Mouse (Mus musculus) MEL (cell line): ENCODE results near the gene Tmeff2. TPM values are rescaled to one million over a fixed set of nuclear protein-coding genes. Genes with fewer than 3 reads are reported as not detected.

Experiments
- DNase-seq: peaks from one replicate; pipeline ENCODE4 v3.0.0; 2011; ENCODE audit warnings: low read depth, low spot score
- H3K27ac ChIP-seq: 2 replicates; pipeline ENCODE4 v1.5.1; 2012; ENCODE audit warnings: low read depth, mild to moderate bottlenecking, control low read depth, low read length, moderate library complexity; ENCODE audit not compliant: control insufficient read depth
- H3K27me3 ChIP-seq, 2 experiments: fragments of 150-350 bp in 1 of 2; sonication (generic) in 1 of 2; 2 replicates each; pipeline ENCODE4 v1.6.1; 2012; ENCODE audit warnings: low read length in 2 of 2, mild to moderate bottlenecking in 2 of 2, improper control_type of control experiment in 1 of 2, moderate library complexity in 1 of 2; ENCODE audit not compliant: insufficient read depth in 2 of 2, control insufficient read depth in 1 of 2
- H3K36me3 ChIP-seq, 2 experiments: 2 replicates each; pipeline ENCODE4 v1.6.1; 2012 to 2014; ENCODE audit warnings: low read length in 2 of 2, improper control_type of control experiment in 1 of 2, inconsistent platforms in 1 of 2, mild to moderate bottlenecking in 1 of 2; ENCODE audit not compliant: insufficient read depth in 2 of 2, control insufficient read depth in 1 of 2
- H3K4me1 ChIP-seq, 2 experiments: fragments of 150-350 bp in 1 of 2; sonication (generic) in 1 of 2; 2 replicates each; pipeline ENCODE4 v1.6.1; 2012; ENCODE audit warnings: low read length in 2 of 2, improper control_type of control experiment in 1 of 2, mild to moderate bottlenecking in 1 of 2; ENCODE audit not compliant: insufficient read depth in 2 of 2, control insufficient read depth in 1 of 2
- H3K4me3 ChIP-seq, 2 experiments: fragments of 150-350 bp in 1 of 2; sonication (generic) in 1 of 2; 2 replicates each; pipeline ENCODE4 v1.5.1; 2012; ENCODE audit warnings: low read depth in 2 of 2, low read length in 2 of 2, mild to moderate bottlenecking in 2 of 2, moderate library complexity in 2 of 2, control low read depth in 1 of 2, improper control_type of control experiment in 1 of 2; ENCODE audit not compliant: control insufficient read depth in 1 of 2, insufficient read depth in 1 of 2
- H3K79me2 ChIP-seq: 2 replicates; pipeline ENCODE4 v1.6.1; 2012; ENCODE audit warnings: mild to moderate bottlenecking, low read length, moderate library complexity; ENCODE audit not compliant: control insufficient read depth, poor library complexity, insufficient read depth
- H3K9ac ChIP-seq: 2 replicates; pipeline ENCODE4 v1.6.1; 2012; ENCODE audit warnings: low read depth, mild to moderate bottlenecking, control low read depth, low read length, moderate library complexity; ENCODE audit not compliant: control insufficient read depth, poor library complexity, severe bottlenecking
- H3K9me3 ChIP-seq: fragments of 150-350 bp; sonication (generic); replicated peaks from 2 replicates; pipeline ENCODE4 v1.6.1; 2012; ENCODE audit warnings: mild to moderate bottlenecking, low read length, improper control_type of control experiment, moderate library complexity; ENCODE audit not compliant: insufficient read depth
- CHD1 ChIP-seq: IDR thresholded peaks from 2 replicates; pipeline ENCODE4 v1.6.1; 2012; ENCODE audit warnings: low read depth, mild to moderate bottlenecking, inconsistent platforms, low read length, improper control_type of control experiment
- CHD2 ChIP-seq: IDR thresholded peaks from 2 replicates; pipeline ENCODE4 v1.6.1; 2011; ENCODE audit warnings: low read length, improper control_type of control experiment
- CTCF ChIP-seq, 3 experiments: IDR thresholded peaks in 2 of 3; conservative IDR thresholded peaks in 1 of 3; 2 replicates each; pipeline ENCODE4 v1.5.1; 2011 to 2012; ENCODE audit warnings: low read length in 3 of 3, low read depth in 2 of 3, mild to moderate bottlenecking in 2 of 3, improper control_type of control experiment in 1 of 3, inconsistent platforms in 1 of 3, mixed read lengths in 1 of 3, moderate library complexity in 1 of 3; ENCODE audit not compliant: control insufficient read depth in 1 of 3, insufficient read depth in 1 of 3, poor library complexity in 1 of 3, severe bottlenecking in 1 of 3
- E2F4 ChIP-seq: IDR thresholded peaks from 2 replicates; pipeline ENCODE4 v1.6.1; 2011; ENCODE audit warnings: low read depth, low read length, improper control_type of control experiment, borderline replicate concordance
- ELF1 ChIP-seq: IDR thresholded peaks from 2 replicates; pipeline ENCODE4 v1.6.1; 2014; ENCODE audit warnings: low read depth, mild to moderate bottlenecking, inconsistent platforms, low read length, improper control_type of control experiment, moderate library complexity
- GABPA ChIP-seq: IDR thresholded peaks from 2 replicates; pipeline ENCODE4 v1.6.1; 2012; ENCODE audit warnings: low read depth, mild to moderate bottlenecking, inconsistent platforms, low read length, improper control_type of control experiment, moderate library complexity
- HCFC1 ChIP-seq: IDR thresholded peaks from 2 replicates; pipeline ENCODE4 v1.6.1; 2012; ENCODE audit warnings: low read depth, mild to moderate bottlenecking, inconsistent platforms, low read length, improper control_type of control experiment, moderate library complexity
- KAT2A ChIP-seq: conservative IDR thresholded peaks from 2 replicates; pipeline ENCODE4 v1.6.1; 2012; ENCODE audit warnings: low read depth, low read length, improper control_type of control experiment, inconsistent platforms
- MAFK ChIP-seq: IDR thresholded peaks from 2 replicates; pipeline ENCODE4 v1.6.1; 2011; ENCODE audit warnings: low read depth, mild to moderate bottlenecking, low read length, improper control_type of control experiment, borderline replicate concordance
- MAZ ChIP-seq: IDR thresholded peaks from 2 replicates; pipeline ENCODE4 v1.6.1; 2012; ENCODE audit warnings: low read depth, mild to moderate bottlenecking, inconsistent platforms, low read length, improper control_type of control experiment
- MEF2A ChIP-seq: IDR thresholded peaks from 2 replicates; pipeline ENCODE4 v1.6.1; 2014; ENCODE audit warnings: low read depth, mild to moderate bottlenecking, inconsistent platforms, low read length, improper control_type of control experiment; ENCODE audit not compliant: poor library complexity, insufficient replicate concordance, severe bottlenecking; ENCODE audit errors: extremely low read depth
- MXI1 ChIP-seq: IDR thresholded peaks from 2 replicates; pipeline ENCODE4 v1.6.1; 2011; ENCODE audit warnings: mild to moderate bottlenecking, low read depth, low read length, improper control_type of control experiment
- MYB ChIP-seq: IDR thresholded peaks from 2 replicates; pipeline ENCODE4 v1.6.1; 2011; ENCODE audit warnings: mild to moderate bottlenecking, low read depth, low read length, improper control_type of control experiment
- NELFE ChIP-seq: IDR thresholded peaks from 2 replicates; pipeline ENCODE4 v1.6.1; 2011; ENCODE audit warnings: low read depth, low read length, improper control_type of control experiment
- POLR2AphosphoS2 ChIP-seq: IDR thresholded peaks from 2 replicates; pipeline ENCODE4 v1.6.1; 2011; ENCODE audit warnings: low read length, improper control_type of control experiment
- POLR2AphosphoS5 ChIP-seq: IDR thresholded peaks from 2 replicates; pipeline ENCODE4 v1.6.1; 2012; ENCODE audit warnings: low read depth, borderline replicate concordance, mild to moderate bottlenecking, inconsistent platforms, low read length, moderate library complexity, mixed read lengths
- RAD21 ChIP-seq: IDR thresholded peaks from 2 replicates; pipeline ENCODE4 v1.6.1; 2011; ENCODE audit warnings: mild to moderate bottlenecking, low read depth, low read length, improper control_type of control experiment
- SIN3A ChIP-seq: IDR thresholded peaks from 2 replicates; pipeline ENCODE4 v1.6.1; 2012; ENCODE audit warnings: low read length, improper control_type of control experiment, inconsistent platforms
- TAL1 ChIP-seq: IDR thresholded peaks from 2 replicates; pipeline ENCODE4 v1.6.1; 2012; ENCODE audit warnings: mild to moderate bottlenecking, inconsistent platforms, low read length, moderate library complexity, mixed read lengths
- TBP ChIP-seq: IDR thresholded peaks from 2 replicates; pipeline ENCODE4 v1.8.0; 2011; ENCODE audit warnings: low read depth, low read length, improper control_type of control experiment
- TCF12 ChIP-seq: IDR thresholded peaks from 2 replicates; pipeline ENCODE4 v1.6.1; 2014; ENCODE audit warnings: low read depth, mild to moderate bottlenecking, inconsistent platforms, low read length, improper control_type of control experiment, moderate library complexity
- USF2 ChIP-seq, 2 experiments: IDR thresholded peaks; 2 replicates each; pipeline ENCODE4 v1.6.1; 2011 to 2012; ENCODE audit warnings: improper control_type of control experiment in 2 of 2, low read length in 2 of 2, borderline replicate concordance in 1 of 2, inconsistent platforms in 1 of 2, low read depth in 1 of 2, mild to moderate bottlenecking in 1 of 2; ENCODE audit not compliant: insufficient read depth in 1 of 2
- ZC3H11A ChIP-seq: IDR thresholded peaks from 2 replicates; pipeline ENCODE4 v1.6.1; 2012; ENCODE audit warnings: low read depth, mild to moderate bottlenecking, inconsistent platforms, low read length, improper control_type of control experiment
- ZNF384 ChIP-seq: IDR thresholded peaks from 2 replicates; pipeline ENCODE4 v1.6.1; 2012; ENCODE audit warnings: low read depth, mild to moderate bottlenecking, inconsistent platforms, low read length, improper control_type of control experiment
- polyA plus RNA-seq, 2 experiments: library from polyadenylated mRNA; stranded (reverse) in 1 of 2; unstranded in 1 of 2; fragments of >175 nt in 1 of 2; fragments of >200 nt in 1 of 2; gene quantifications; 2 replicates each; pipeline versions ENCODE4 v1.2.1 to v1.2.4; 2012; ENCODE audit warnings: low replicate concordance in 2 of 2, low read depth in 1 of 2; ENCODE audit not compliant: insufficient read length in 2 of 2, insufficient read depth in 1 of 2, missing spikeins in 1 of 2
- total RNA-seq: library from RNA; depleted of rRNA; stranded (reverse); fragments of 300-350 nt; gene quantifications from 2 replicates; pipeline ENCODE4 v1.2.3, GENCODE M21; 2012

The Tmeff2 gene
- total and polyA plus RNA-seq, 3 experiments = not detected

DNA sequence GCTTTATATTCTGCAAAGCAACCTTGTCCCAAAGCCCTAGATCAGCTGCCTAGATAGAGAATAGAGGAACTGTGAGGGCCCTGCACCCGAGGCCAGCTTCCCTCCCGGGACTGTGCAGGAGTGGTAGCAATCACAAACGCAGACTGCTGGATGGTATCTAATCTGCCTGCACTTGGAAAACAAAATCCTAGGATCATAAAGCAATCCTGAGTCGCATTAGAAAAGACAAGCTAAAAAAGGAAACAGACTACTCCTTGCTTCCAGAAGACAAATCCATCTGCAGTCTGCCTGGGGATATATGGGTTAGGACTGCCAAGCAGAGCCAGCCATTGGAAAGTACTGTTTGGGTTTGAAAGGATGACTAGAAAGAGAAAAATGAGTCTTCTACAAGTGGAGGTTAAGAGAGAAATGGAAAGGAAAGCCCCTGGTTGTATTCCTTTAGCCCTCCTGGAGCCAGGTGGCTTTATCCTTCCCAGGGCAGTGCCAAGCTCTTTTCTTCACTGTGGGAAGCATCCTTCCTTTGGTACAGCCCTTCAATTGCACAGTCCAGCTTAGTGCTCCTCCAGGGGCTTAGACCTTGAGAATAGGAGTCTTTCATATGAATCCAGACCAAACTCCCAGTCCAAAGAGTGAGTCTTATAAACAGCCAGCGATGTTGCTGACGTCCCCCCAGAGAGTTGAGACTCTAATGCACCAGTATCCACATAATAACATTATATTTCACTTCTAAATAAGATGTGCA, 291.6 kb downstream of the Tmeff2 start:
- no peaks in the 10 kb centered on the region for H3K36me3 ChIP-seq
- TF ChIP-seq TBP (no peak), MAFK (no peak), MYB (no peak), GABPA (no peak), RAD21 (no peak), SIN3A (no peak), NELFE (no peak), CHD1 (no peak), MXI1 (no peak), E2F4 (no peak)
- H3K4me3 ChIP-seq = no peak overlapping the region
- no peaks in the 10 kb centered on the region for H3K9me3 ChIP-seq
- no peak overlapping the region for H3K9ac ChIP-seq
- H3K79me2 ChIP-seq = no peaks in the 10 kb centered on the region
- no peak for DNase-seq
- H3K27me3 ChIP-seq = no peaks in the 10 kb centered on the region
- no peak overlapping the region for H3K27ac ChIP-seq
- H3K4me1 ChIP-seq = no peaks in the 10 kb centered on the region

DNA sequence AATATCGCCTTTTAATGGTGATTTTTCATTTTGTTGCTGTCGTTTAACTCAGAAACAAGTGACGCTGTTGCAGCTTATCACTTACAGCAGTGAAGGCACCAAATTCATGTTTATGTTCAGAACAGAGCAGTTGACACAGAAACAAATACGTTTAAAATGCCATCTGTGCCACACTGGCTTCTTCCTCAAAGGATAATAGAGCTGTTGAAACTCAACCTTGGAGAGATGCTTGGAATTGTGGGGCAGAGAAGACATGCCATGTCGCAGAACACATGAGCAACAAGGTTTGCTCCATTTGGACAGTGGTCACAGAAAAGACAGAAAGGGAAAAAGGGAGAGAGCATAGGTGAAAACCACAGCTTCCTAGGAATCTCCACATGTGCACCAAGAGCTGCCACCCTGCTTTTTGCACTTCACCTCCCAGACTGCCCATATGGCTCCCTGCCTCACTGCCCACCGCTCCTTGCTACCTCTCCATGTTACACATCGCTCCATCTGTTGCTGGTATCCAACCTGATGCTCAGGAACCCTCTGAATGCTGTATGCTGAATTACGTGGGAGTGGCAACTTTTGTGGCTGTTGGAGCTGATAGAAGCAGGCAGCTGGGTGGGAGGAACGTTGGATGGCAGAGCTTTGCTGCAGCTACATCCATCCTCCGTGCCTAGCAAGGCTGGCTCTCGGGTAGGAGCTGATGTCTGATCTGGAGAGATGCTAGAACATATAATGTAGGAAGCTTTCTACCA, 298.8 kb downstream of the Tmeff2 start:
- H3K27me3 ChIP-seq = no peaks in the 10 kb centered on the region
- no peak overlapping the region for H3K4me3 ChIP-seq
- TF ChIP-seq CHD2 (no peak), MAFK (no peak), ZC3H11A (no peak)
- H3K9me3 ChIP-seq = no peaks in the 10 kb centered on the region
- no peak overlapping the region for H3K9ac ChIP-seq
- H3K79me2 ChIP-seq = no peaks in the 10 kb centered on the region
- no peaks in the 10 kb centered on the region for H3K4me1 ChIP-seq
- no peak for DNase-seq
- no peaks in the 10 kb centered on the region for H3K36me3 ChIP-seq
- H3K27ac ChIP-seq = no peak overlapping the region

DNA sequence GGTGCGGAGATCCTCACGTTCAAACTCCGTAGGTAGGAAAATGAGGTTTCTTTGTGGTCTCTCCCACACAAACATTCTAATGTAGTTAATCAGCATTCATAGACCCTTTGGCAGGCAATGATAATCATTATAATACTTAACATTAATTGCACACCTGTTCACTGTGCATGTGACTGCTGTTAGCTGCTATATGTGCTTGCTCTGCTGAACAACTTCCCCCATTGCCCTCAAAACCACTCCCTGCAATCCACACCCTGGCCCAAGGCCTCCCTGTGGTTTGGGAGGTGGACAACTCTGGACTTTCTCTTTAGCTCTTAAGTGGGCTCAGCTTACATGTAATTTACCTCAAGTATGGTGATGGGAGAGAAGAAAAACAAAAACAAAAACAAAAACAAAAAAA, 299.5 kb downstream of the Tmeff2 start:
- no peak overlapping the region for H3K9ac ChIP-seq
- H3K36me3 ChIP-seq = no peaks in the 10 kb centered on the region
- no peak overlapping the region for H3K4me3 ChIP-seq
- H3K27ac ChIP-seq = no peak overlapping the region
- no peaks in the 10 kb centered on the region for H3K27me3 ChIP-seq
- DNase-seq = no peak
- H3K79me2 ChIP-seq = no peaks in the 10 kb centered on the region
- H3K4me1 ChIP-seq = no peaks in the 10 kb centered on the region
- no peaks in the 10 kb centered on the region for H3K9me3 ChIP-seq
- TF ChIP-seq ELF1 (no peak), MXI1 (no peak), ZNF384 (no peak), USF2 (IDR thresholded peaks at IDR 0.05; ENCODE audit: borderline replicate concordance in 1 of 2, insufficient read depth in 1 of 2, low read depth in 1 of 2, low read length in 2 of 2) (no peak), MEF2A (no peak), RAD21 (no peak), CTCF (IDR thresholded peaks at IDR 0.05 in 2 of 3, conservative IDR thresholded peaks at IDR 0.05 in 1 of 3; ENCODE audit: control insufficient read depth in 1 of 3, insufficient read depth in 1 of 3, low read depth in 2 of 3, low read length in 3 of 3, poor library complexity in 1 of 3, severe bottlenecking in 1 of 3) (no peak), POLR2AphosphoS5 (no peak), POLR2AphosphoS2 (no peak), MAZ (no peak), KAT2A (no peak), TAL1 (no peak), MAFK (no peak), TCF12 (no peak), HCFC1 (no peak), CHD1 (no peak)
